Mouse (Mus musculus): ENCODE data around the gene Ttll6. TPM values are rescaled to one million over a fixed set of nuclear protein-coding genes. Genes with fewer than 3 reads are reported as not detected.
A peak's percentile ranks its signal among the peaks of the same experiment; 100 is the strongest.

Ttll6 gene
- polyA plus RNA-seq, 1 experiment from 2014 or later = 0.13 TPM

GRCm38 (mm10) chr11:96143766-96144165 is 10.2 kb downstream of the Ttll6 start:
- Histone ChIP-seq H3K9me3 (replicated peaks; ENCODE audit: control insufficient read depth, low read length) (peaks cover 2% of the 10 kb centered on the region; the same call in 1 of the 2 replicates), H3K27ac (ENCODE audit: low read length) (no peak overlapping the region), H3K4me2 (ENCODE audit: low read depth, low read length) (no peak overlapping the region), H3K9ac (ENCODE audit: low read length) (no peak overlapping the region), H3K27me3 (ENCODE audit: control insufficient read depth, insufficient read depth, low read length) (peaks cover 42% of the 10 kb centered on the region), H3K36me3 (ENCODE audit: control insufficient read depth, insufficient read depth) (no peaks in the 10 kb centered on the region), H3K4me3 (ENCODE audit: low read length) (no peak overlapping the region), H3K4me1 (ENCODE audit: control insufficient read depth, insufficient read depth, low read length) (peaks cover 3% of the 10 kb centered on the region)
- 40% methylated on average over 4 of the region's 4 CpGs for WGBS
- no peak for ATAC-seq (replicated peaks; ENCODE audit: extremely low read depth, insufficient read depth, low FRiP score)

- Histone ChIP-seq H3K9me3 (replicated peaks; ENCODE audit: control insufficient read depth, low read length) (peaks cover 4% of the 10 kb centered on the region; the same call in 1 of the 2 replicates), H3K27me3 (ENCODE audit: control insufficient read depth, insufficient read depth, low read length) (peaks cover 48% of the 10 kb centered on the region), H3K36me3 (ENCODE audit: control insufficient read depth, insufficient read depth) (no peaks in the 10 kb centered on the region), H3K4me3 (ENCODE audit: low read length) (peak overlapping the region; percentile 30; the same call in 1 of the 2 replicates), H3K9ac (ENCODE audit: low read length) (peak overlapping the region; percentile 46; the same call in 1 of the 2 replicates), H3K4me1 (ENCODE audit: control insufficient read depth, insufficient read depth, low read length) (peaks cover 3% of the 10 kb centered on the region), H3K27ac (ENCODE audit: low read length) (no peak overlapping the region), H3K4me2 (ENCODE audit: low read depth, low read length) (peak overlapping the region; percentile 51; the same call in 1 of the 2 replicates)
- ATAC-seq (replicated peaks; ENCODE audit: extremely low read depth, insufficient read depth, low FRiP score) = no peak
- WGBS = 2% methylated on average over 15 of the region's 15 CpGs
Measured at GRCm38 (mm10) chr11:96145622-96146270, 12.2 kb downstream of the Ttll6 start.

DNA sequence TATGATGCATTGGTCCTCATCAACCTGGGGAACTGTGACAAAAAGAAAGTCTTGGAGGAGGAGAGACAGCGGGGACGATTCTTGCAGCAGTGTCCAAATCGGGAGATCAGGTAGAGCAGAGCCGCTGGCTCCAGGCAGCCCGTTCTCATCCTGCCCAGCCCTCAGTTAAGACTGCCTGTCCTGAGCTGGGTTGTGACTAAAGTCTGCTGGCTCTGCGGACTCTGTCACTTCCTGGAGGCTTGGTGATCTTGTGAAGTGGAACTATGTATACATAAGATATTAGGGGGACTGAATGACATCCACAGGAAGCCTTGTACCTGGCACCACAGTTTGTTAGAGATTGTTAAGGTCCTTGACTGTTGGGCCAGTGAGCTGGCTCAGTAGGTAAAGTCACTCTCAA is 13.9 kb downstream of the Ttll6 start:
- Histone ChIP-seq H3K4me1 (ENCODE audit: control insufficient read depth, insufficient read depth, low read length) (peaks cover 3% of the 10 kb centered on the region), H3K27me3 (ENCODE audit: control insufficient read depth, insufficient read depth, low read length) (peaks cover 63% of the 10 kb centered on the region), H3K9ac (ENCODE audit: low read length) (no peak overlapping the region), H3K36me3 (ENCODE audit: control insufficient read depth, insufficient read depth) (no peaks in the 10 kb centered on the region), H3K4me3 (ENCODE audit: low read length) (no peak overlapping the region), H3K9me3 (replicated peaks; ENCODE audit: control insufficient read depth, low read length) (peaks cover 4% of the 10 kb centered on the region; the same call in 1 of the 2 replicates), H3K27ac (ENCODE audit: low read length) (no peak overlapping the region), H3K4me2 (ENCODE audit: low read depth, low read length) (no peak overlapping the region)
- 67% methylated on average over 6 of the region's 6 CpGs for WGBS
- no peak for ATAC-seq (replicated peaks; ENCODE audit: extremely low read depth, insufficient read depth, low FRiP score)

DNA sequence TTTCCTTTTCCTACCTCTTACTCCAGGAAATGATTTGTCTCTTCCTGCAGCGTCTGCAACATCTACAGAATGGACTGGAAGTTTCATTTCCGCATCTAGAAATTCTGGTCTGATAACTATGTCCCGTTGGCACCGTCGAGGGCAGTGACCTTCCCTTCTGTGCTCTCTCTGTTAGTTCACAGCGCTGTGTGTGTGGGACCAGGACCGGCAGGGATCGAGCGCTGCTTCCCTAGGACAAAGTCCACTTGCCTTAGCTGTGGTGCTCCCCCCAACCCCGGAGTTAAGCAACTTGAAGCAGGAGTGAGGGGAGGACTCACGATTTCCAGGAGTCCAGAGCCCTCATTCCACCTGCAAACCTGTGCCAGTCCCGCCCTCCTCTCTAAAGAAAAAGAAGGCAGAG is 31.2 kb downstream of the Ttll6 start:
- Histone ChIP-seq H3K36me3 (ENCODE audit: control insufficient read depth, insufficient read depth) (no peaks in the 10 kb centered on the region), H3K4me2 (ENCODE audit: low read depth, low read length) (no peak overlapping the region), H3K27ac (ENCODE audit: low read length) (no peak overlapping the region), H3K4me3 (ENCODE audit: low read length) (no peak overlapping the region), H3K4me1 (ENCODE audit: control insufficient read depth, insufficient read depth, low read length) (no peaks in the 10 kb centered on the region), H3K9ac (ENCODE audit: low read length) (no peak overlapping the region), H3K9me3 (replicated peaks; ENCODE audit: control insufficient read depth, low read length) (0 out of 2 replicates have a peak, but pooled peaks cover 3% of the 10 kb centered on the region), H3K27me3 (ENCODE audit: control insufficient read depth, insufficient read depth, low read length) (peaks cover 77% of the 10 kb centered on the region)
- ATAC-seq (replicated peaks; ENCODE audit: extremely low read depth, insufficient read depth, low FRiP score) = no peak
- 52% methylated on average over 12 of the region's 12 CpGs for WGBS

DNA sequence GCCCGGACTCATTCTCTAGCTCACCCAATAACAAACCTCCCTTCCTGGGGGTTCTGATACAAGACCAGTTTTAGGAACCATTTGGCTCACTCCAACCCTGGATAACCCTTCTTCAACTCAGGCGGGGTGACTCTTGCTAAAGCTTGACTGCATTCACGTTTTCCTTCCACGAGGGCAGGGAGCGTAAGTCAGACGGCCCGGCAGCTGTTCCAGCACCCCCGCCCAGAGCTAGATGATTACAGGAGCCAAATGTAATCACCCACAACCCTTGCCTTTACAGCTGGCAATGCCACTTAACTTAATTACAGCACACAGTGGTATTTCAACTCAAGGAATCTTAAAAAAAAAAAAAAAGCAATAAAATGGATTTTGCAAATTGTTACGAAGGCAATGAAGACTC is 34.5 kb downstream of the Ttll6 start:
- peaks cover 93% of the 10 kb centered on the region for H3K27me3 ChIP-seq (ENCODE audit: control insufficient read depth, insufficient read depth, low read length)
- 31% methylated on average over 9 of the region's 9 CpGs for WGBS
- H3K9ac ChIP-seq (ENCODE audit: low read length) = no peak overlapping the region
- no peaks in the 10 kb centered on the region for H3K36me3 ChIP-seq (ENCODE audit: control insufficient read depth, insufficient read depth)
- H3K9me3 ChIP-seq (replicated peaks; ENCODE audit: control insufficient read depth, low read length) = no peaks in the 10 kb centered on the region
- H3K4me2 ChIP-seq (ENCODE audit: low read depth, low read length) = no peak overlapping the region
- ATAC-seq (replicated peaks; ENCODE audit: extremely low read depth, insufficient read depth, low FRiP score) = no peak
- no peak overlapping the region for H3K27ac ChIP-seq (ENCODE audit: low read length)
- H3K4me1 ChIP-seq (ENCODE audit: control insufficient read depth, insufficient read depth, low read length) = no peaks in the 10 kb centered on the region
- H3K4me3 ChIP-seq (ENCODE audit: low read length) = no peak overlapping the region

- H3K9ac ChIP-seq (ENCODE audit: low read length) = no peak overlapping the region
- no peak overlapping the region for H3K4me3 ChIP-seq (ENCODE audit: low read length)
- H3K9me3 ChIP-seq (replicated peaks; ENCODE audit: control insufficient read depth, low read length) = no peaks in the 10 kb centered on the region
- no peak overlapping the region for H3K27ac ChIP-seq (ENCODE audit: low read length)
- H3K4me2 ChIP-seq (ENCODE audit: low read depth, low read length) = no peak overlapping the region
- ATAC-seq (replicated peaks; ENCODE audit: extremely low read depth, insufficient read depth, low FRiP score) = no peak
- WGBS = 13% methylated on average over 7 of the region's 7 CpGs
- peaks cover 98% of the 10 kb centered on the region for H3K27me3 ChIP-seq (ENCODE audit: control insufficient read depth, insufficient read depth, low read length)
- no peaks in the 10 kb centered on the region for H3K4me1 ChIP-seq (ENCODE audit: control insufficient read depth, insufficient read depth, low read length)
- H3K36me3 ChIP-seq (ENCODE audit: control insufficient read depth, insufficient read depth) = no peaks in the 10 kb centered on the region
Measured at GRCm38 (mm10) chr11:96169016-96169415, 35.4 kb downstream of the Ttll6 start.

DNA sequence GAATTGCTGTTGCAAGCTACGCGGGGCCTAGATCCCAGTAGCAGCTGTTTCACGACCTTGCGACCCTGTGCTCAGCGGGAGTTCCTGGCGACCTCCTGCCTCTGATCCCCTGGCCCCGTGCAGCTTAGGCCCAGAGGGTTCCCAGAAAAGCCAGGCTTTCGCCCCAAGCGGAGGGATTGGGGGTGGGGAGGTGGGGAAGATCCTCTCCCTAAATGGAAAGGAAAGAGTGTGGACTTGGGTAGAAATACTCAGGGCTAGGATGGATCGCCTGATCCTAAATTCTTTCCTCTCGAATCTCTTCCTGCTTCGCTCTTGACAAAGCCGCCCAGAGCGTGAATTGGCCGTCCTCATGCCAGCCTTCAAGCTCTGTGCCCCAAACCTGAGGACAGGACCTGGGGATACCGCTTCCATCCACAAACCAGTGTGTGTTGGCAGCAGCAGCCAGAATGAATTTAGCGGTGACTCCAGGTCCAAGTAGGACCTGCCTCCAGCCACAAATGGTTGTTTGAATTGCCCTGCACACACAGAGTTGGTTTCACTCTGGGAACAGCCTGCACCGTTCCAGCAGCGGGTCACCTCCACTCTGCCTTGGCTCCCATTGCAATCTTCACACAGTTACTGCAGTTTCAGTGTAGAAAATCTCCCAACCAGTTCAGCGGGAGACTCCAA is 37.3 kb downstream of the Ttll6 start:
- Histone ChIP-seq H3K4me2 (ENCODE audit: low read depth, low read length) (no peak overlapping the region), H3K36me3 (ENCODE audit: control insufficient read depth, insufficient read depth) (no peaks in the 10 kb centered on the region), H3K9ac (ENCODE audit: low read length) (no peak overlapping the region), H3K4me1 (ENCODE audit: control insufficient read depth, insufficient read depth, low read length) (no peaks in the 10 kb centered on the region), H3K27me3 (ENCODE audit: control insufficient read depth, insufficient read depth, low read length) (peaks cover 98% of the 10 kb centered on the region), H3K4me3 (ENCODE audit: low read length) (no peak overlapping the region), H3K27ac (ENCODE audit: low read length) (no peak overlapping the region), H3K9me3 (replicated peaks; ENCODE audit: control insufficient read depth, low read length) (no peaks in the 10 kb centered on the region)
- 3% methylated on average over 20 of the region's 20 CpGs for WGBS
- no peak for ATAC-seq (replicated peaks; ENCODE audit: extremely low read depth, insufficient read depth, low FRiP score)

GRCm38 (mm10) chr11:96171601-96172000 is 38.0 kb downstream of the Ttll6 start:
- ATAC-seq (replicated peaks; ENCODE audit: extremely low read depth, insufficient read depth, low FRiP score) = no peak
- no peaks in the 10 kb centered on the region for H3K9me3 ChIP-seq (replicated peaks; ENCODE audit: control insufficient read depth, low read length)
- no peak overlapping the region for H3K4me2 ChIP-seq (ENCODE audit: low read depth, low read length)
- no peak overlapping the region for H3K9ac ChIP-seq (ENCODE audit: low read length)
- H3K4me1 ChIP-seq (ENCODE audit: control insufficient read depth, insufficient read depth, low read length) = no peaks in the 10 kb centered on the region
- peaks cover 98% of the 10 kb centered on the region for H3K27me3 ChIP-seq (ENCODE audit: control insufficient read depth, insufficient read depth, low read length)
- no peak overlapping the region for H3K4me3 ChIP-seq (ENCODE audit: low read length)
- H3K36me3 ChIP-seq (ENCODE audit: control insufficient read depth, insufficient read depth) = no peaks in the 10 kb centered on the region
- 7% methylated on average over 3 of the region's 3 CpGs for WGBS
- no peak overlapping the region for H3K27ac ChIP-seq (ENCODE audit: low read length)

DNA sequence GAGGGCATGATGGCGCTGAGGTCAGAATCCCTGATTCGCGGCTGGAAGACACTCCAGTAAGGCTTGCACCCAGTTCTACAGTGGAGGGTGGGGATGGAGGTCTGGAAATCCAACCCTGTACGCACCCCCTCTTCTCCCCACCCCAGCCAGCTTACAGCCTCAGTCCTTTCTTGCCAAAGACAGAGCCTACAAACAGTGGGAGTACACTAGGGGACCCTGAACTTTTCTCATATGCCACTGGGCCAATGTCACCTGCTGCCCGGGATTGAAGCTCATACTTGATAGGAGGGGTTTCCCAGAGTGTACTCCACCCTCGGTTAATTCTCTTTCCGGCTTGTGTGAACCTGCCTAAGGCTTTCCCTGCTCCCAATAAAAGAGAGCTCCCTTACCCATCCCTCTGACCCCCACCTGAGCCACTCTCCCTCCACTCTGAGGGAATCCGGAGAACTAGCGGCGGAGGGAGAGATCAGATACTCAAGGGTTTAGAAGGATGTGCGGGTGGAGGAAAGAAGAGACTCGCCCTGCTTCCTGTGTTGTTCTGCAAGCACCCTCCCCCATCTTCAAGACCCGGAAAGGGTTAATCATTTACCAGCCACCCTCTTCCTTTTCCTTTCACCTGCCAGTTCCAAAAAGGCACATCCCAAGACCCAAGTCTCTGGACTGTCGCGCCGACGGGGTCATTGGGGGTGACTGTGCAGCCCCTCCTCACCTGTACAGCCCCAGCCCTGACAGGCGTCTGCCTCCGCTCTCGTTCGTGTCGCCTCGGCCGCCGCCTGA is 39.1 kb downstream of the Ttll6 start:
- Histone ChIP-seq H3K27ac (ENCODE audit: low read length) (no peak overlapping the region), H3K9me3 (replicated peaks; ENCODE audit: control insufficient read depth, low read length) (no peaks in the 10 kb centered on the region), H3K4me2 (ENCODE audit: low read depth, low read length) (no peak overlapping the region), H3K36me3 (ENCODE audit: control insufficient read depth, insufficient read depth) (no peaks in the 10 kb centered on the region), H3K4me3 (ENCODE audit: low read length) (no peak overlapping the region), H3K27me3 (ENCODE audit: control insufficient read depth, insufficient read depth, low read length) (peaks cover 95% of the 10 kb centered on the region), H3K9ac (ENCODE audit: low read length) (no peak overlapping the region), H3K4me1 (ENCODE audit: control insufficient read depth, insufficient read depth, low read length) (no peaks in the 10 kb centered on the region)
- 1% methylated on average over 25 of the region's 25 CpGs for WGBS
- ATAC-seq (replicated peaks; ENCODE audit: extremely low read depth, insufficient read depth, low FRiP score) = no peak
